Mouse (Mus musculus) left cerebral cortex, adult 9 months (tissue): ENCODE results near the gene Eif5a2.

Experiments
- DNase-seq, 2 experiments: peaks; one replicate each; pipeline ENCODE4 v3.0.0; 2022; ENCODE audit warnings: low spot score in 2 of 2

The Eif5a2 gene

DNA sequence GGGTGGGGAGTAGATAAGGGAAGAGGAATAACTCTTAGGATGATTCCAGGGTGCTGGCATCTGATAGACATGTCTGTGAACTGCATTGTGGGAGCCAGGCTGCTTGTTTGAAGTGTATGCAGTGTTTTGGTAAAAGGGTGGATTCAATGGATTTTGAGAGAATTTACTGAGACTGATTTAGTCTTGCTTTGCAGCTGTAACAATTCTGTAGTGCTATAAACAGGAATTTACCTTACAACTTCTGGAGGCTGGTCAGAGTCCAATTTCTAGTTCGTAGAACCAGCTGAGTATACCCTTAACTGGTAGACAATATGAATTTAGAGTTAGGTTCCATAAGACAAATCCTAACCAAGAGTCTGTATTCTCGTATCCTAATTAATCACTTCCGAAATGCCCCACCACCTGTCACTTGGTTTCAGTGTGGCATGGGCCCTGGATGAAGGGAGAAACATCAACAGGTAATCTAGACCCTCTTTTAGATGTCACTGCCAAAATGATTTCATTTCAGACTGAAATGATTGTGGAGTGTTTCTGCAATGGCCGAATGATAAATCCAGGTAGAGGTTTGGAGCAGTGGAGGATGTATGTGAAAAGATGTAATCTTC lies 27.1 kb downstream of the Eif5a2 start:
- no peak for DNase-seq

DNA sequence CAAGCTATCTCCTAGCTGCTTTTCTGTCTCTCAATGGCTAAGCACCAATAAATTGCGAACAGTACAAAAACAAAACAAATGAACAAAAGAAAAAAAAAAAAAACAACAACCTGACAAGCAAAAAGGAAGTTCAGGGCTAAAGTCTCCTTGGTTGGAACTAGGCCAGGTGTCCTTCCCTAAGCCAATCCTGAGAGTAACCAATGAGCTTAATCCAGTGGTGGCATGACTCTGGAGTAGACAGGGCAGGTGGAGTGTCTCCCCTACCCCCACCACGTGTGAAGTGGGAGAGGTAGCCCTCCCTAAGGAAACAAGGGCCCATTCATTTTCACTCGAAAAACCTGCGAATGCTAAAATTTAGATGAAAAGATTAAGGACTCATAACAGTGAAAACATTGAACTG lies 30.4 kb downstream of the Eif5a2 start:
- no peak for DNase-seq

- DNase-seq, result peak in 1 of 2 experiments; percentile 26
Measured at GRCm38 (mm10) chr3:28814361-28814760, 33.3 kb downstream of the Eif5a2 start.

DNA sequence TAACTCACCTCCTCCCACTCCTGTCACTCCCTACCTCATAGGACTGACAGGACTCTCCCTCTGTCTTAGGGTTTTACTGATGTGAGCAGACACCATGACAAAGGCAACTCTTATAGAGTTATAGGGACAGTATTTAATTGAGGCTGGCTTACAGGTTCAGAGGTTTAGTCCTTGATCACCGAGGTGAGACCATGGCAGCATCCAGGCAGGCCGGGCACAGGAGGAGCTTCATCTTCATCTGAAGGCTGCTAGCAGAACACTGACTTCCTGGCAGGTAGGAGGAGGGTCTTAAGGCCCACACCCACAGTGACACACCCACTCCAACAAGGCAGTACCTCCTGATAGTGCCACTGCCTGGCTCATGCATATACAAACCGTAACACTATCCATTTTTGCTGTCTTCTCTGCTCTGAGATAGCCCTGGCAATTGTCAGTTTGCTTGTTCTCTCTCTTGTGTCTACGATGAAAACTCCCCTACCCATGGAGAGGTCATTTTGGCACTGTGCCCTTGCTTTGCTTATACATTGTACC lies 35.0 kb downstream of the Eif5a2 start:
- no peak for DNase-seq

DNA sequence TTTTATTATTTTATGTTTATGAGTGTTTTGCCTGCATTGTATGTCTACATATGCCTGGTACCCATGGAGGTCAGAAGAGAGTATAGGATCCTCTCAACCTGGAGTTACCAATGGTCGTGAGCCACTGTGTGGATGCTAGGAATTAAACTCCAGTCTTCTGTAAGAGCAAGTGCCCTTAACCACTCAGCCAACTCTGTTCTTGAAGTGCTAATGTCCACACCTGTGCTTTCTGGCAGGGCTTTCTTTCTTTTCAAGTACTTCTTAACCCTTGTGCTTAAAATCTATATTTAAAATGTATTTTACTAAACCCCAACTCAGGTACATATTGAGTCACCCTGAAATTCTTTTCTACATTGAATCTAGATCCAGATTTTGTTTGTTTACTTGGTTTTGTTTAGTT lies 45.2 kb downstream of the Eif5a2 start:
- DNase-seq, result no peak

- no peak for DNase-seq
Measured at GRCm38 (mm10) chr3:28827605-28828004, 46.5 kb downstream of the Eif5a2 start.

GRCm38 (mm10) chr3:28829454-28829853 lies 48.4 kb downstream of the Eif5a2 start:
- DNase-seq, result no peak

DNA sequence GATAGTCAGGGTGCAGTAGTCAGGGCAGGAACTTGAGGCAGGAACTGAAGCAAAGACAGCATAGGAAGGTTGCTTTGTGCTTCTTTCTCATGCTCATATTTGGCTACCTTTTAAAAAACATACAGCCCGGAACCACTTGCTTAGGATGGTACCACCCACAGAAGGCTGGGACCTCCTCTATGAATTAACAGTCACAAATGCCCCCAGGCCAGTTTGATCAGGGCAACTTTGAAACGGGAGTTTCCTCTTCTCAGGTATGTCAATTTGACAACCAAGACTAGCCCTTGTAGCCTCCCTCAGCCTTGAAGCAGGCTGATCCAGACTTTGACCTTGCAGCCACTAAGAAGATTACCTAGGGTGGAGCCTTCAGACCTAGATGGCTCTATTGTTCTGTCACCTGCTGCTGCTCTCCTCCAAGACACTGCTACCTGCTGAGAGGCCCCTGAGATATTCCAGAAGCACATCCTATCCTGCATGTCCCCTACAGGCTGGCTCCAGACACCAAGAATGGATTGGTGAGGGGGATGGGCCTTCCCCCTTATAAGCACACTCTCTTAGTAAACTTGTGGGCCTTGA lies 55.8 kb downstream of the Eif5a2 start:
- DNase-seq, result no peak

DNA sequence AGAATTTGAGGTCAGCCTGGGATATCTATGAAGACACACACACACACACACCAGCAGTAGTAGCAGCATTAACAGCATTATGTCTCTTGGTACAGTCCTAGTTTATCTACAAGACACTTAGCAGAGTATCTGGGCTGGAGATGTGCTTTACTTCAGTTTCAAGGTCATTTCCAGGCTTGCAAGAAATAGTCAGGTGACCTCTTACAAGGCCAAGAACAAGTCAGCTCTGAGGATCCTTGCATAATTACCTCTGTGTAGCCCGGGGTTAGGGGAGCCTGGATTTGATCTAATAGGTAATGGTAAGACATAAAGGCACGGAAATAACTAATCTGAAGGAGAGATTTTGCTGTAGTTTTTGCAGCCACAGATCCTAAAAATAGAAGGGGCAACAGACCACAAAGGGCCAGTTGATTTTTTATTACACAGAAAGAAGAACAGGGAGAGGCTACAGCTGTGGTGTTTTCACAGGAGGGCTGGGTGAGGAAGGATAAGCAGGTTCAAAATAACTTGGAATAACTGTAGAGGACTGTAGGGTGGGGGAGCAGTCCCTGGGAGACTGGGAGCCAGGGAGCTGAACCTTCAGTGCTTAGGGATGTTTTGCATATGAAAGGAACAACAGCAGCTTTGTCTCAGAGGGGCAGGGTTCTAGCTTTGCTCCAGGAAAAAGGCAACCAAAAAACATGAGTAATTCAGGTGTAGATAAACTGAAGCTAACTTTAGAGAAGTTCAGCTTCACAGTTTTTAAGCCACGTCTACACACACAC lies 61.0 kb downstream of the Eif5a2 start:
- DNase-seq, result no peak

DNA sequence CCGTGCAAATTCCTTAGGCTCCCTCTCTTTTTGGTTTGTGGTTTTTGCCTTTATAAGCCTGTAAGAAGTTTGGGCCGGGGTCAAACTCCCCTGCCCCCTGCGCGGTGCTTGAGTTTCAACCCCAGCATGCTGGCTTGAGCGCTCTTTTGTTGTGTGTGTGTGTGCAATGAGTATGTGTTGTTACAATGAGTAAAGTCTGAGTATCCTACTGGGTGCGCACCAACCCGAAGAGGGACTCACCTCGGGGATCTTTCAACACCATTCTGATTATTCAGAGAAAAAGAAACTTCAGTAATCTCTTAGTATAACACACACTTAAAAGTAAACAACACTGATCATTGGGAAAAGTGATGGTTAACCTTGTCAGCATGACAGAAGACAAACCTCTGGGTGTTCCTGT lies 62.2 kb downstream of the Eif5a2 start:
- no peak for DNase-seq

DNA sequence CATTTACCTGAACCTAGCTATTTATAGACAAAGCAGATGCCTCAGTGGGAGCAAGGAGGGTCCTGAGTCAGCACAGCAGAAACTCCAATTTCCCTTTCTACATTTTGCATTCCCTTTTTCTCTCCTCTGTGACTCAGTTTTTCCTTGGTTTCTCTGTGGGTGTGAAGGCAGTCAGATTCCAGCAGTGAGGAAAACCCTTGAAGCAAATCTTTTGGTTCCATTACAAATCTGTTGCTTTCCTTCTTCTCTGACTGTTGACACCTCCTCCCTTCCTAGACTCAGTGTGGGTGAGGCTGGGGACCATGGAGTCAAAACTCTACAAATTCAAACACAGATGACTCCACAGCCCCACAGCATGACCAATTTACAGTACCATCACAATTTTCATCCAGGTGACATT lies 66.0 kb downstream of the Eif5a2 start:
- DNase-seq, result no peak
